Mouse (Mus musculus): ENCODE results near the gene Frrs1l.

Gene Frrs1l

GRCm38 (mm10) chr4:56965586-56966179 is 24.5 kb downstream of the Frrs1l start:
- DNase-seq (ENCODE audit: low spot score): peak; percentile 40

GRCm38 (mm10) chr4:56963687-56964086 is 26.5 kb downstream of the Frrs1l start:
- no peak for DNase-seq (ENCODE audit: low spot score)

GRCm38 (mm10) chr4:56961320-56961925 is 28.8 kb downstream of the Frrs1l start:
- DNase-seq (ENCODE audit: low spot score): no peak

GRCm38 (mm10) chr4:56957518-56957917 is 32.7 kb downstream of the Frrs1l start:
- no peak for DNase-seq (ENCODE audit: low spot score)

GRCm38 (mm10) chr4:56953235-56953634 is 37.0 kb downstream of the Frrs1l start:
- no peak for DNase-seq (ENCODE audit: low spot score)

- DNase-seq (ENCODE audit: low spot score): no peak
Measured at GRCm38 (mm10) chr4:56951701-56952100, 38.5 kb downstream of the Frrs1l start.

- DNase-seq (ENCODE audit: low spot score): no peak
Measured at GRCm38 (mm10) chr4:56949494-56949893, 40.7 kb downstream of the Frrs1l start.

- peak; percentile 89 for DNase-seq (ENCODE audit: low spot score)
Measured at GRCm38 (mm10) chr4:56946641-56947640, 43.2 kb downstream of the Frrs1l start, which contains the start of gene Tmem245. TSS of gene Tmem245 (minus strand) at chr4:56947437.

GRCm38 (mm10) chr4:56946180-56946579 is 44.0 kb downstream of the Frrs1l start:
- DNase-seq (ENCODE audit: low spot score): no peak

- no peak for DNase-seq (ENCODE audit: low spot score)
Measured at GRCm38 (mm10) chr4:56944286-56944685, 45.9 kb downstream of the Frrs1l start.

GRCm38 (mm10) chr4:56943258-56943657 is 46.9 kb downstream of the Frrs1l start:
- DNase-seq (ENCODE audit: low spot score): no peak

GRCm38 (mm10) chr4:56942567-56942966 is 47.6 kb downstream of the Frrs1l start:
- DNase-seq (ENCODE audit: low spot score): no peak

- no peak for DNase-seq (ENCODE audit: low spot score)
Measured at GRCm38 (mm10) chr4:56941481-56941880, 48.7 kb downstream of the Frrs1l start.

GRCm38 (mm10) chr4:56937136-56937535 is 53.1 kb downstream of the Frrs1l start:
- no peak for DNase-seq (ENCODE audit: low spot score)

GRCm38 (mm10) chr4:56935327-56935726 is 54.9 kb downstream of the Frrs1l start:
- DNase-seq (ENCODE audit: low spot score): no peak

- no peak for DNase-seq (ENCODE audit: low spot score)
Measured at GRCm38 (mm10) chr4:56933154-56933553, 57.0 kb downstream of the Frrs1l start.

- no peak for DNase-seq (ENCODE audit: low spot score)
Measured at GRCm38 (mm10) chr4:56932096-56932495, 58.1 kb downstream of the Frrs1l start.

- DNase-seq (ENCODE audit: low spot score): no peak
Measured at GRCm38 (mm10) chr4:56930312-56930711, 59.9 kb downstream of the Frrs1l start.

- no peak for DNase-seq (ENCODE audit: low spot score)
Measured at GRCm38 (mm10) chr4:56926971-56927370, 63.2 kb downstream of the Frrs1l start.

GRCm38 (mm10) chr4:56922229-56922628 is 68.0 kb downstream of the Frrs1l start:
- DNase-seq (ENCODE audit: low spot score): no peak

- no peak for DNase-seq (ENCODE audit: low spot score)
Measured at GRCm38 (mm10) chr4:56915732-56916325, 74.4 kb downstream of the Frrs1l start.

- DNase-seq (ENCODE audit: low spot score): no peak
Measured at GRCm38 (mm10) chr4:56914761-56915160, 75.4 kb downstream of the Frrs1l start.
